Mouse (Mus musculus) hindbrain, embryonic 11.5 days (tissue): ENCODE measurements around the gene Muc1. TPM values are rescaled to one million over a fixed set of nuclear protein-coding genes. Genes with fewer than 3 reads are reported as not detected.

Source experiments
- ATAC-seq: fragments of 200-750 bp; cut with Nextera tagmentation; 2 replicates; pipeline ENCODE4 v1.8.0; 2017; ENCODE audit warnings: mild to moderate bottlenecking, moderate TSS enrichment, moderate library complexity; ENCODE audit not compliant: low FRiP score
- DNase-seq: peaks from one replicate; pipeline ENCODE4 v3.0.0-alpha.2; 2015; ENCODE audit warnings: low spot score
- H3K27ac ChIP-seq: fragments of 300-500 bp; sonication (generic); 2 replicates; pipeline ENCODE4 v1.5.1; 2014; ENCODE audit warnings: mild to moderate bottlenecking, low read depth, low read length
- H3K27me3 ChIP-seq: fragments of 300-500 bp; sonication (generic); 2 replicates; pipeline ENCODE4 v1.6.1; 2014; ENCODE audit warnings: mild to moderate bottlenecking, low read length, moderate library complexity, mixed read lengths; ENCODE audit not compliant: control insufficient read depth, insufficient read depth
- H3K36me3 ChIP-seq: fragments of 300-500 bp; sonication (generic); 2 replicates; pipeline ENCODE4 v1.6.1; 2014; ENCODE audit warnings: mild to moderate bottlenecking, low read length, moderate library complexity, mixed read lengths; ENCODE audit not compliant: control insufficient read depth, insufficient read depth
- H3K4me1 ChIP-seq: fragments of 300-500 bp; sonication (generic); replicated peaks from 2 replicates; pipeline ENCODE4 v1.6.1; 2014; ENCODE audit warnings: low read length, mixed read lengths; ENCODE audit not compliant: control insufficient read depth, insufficient read depth
- H3K4me2 ChIP-seq: fragments of 300-500 bp; sonication (generic); replicated peaks from 2 replicates; pipeline ENCODE4 v1.6.1; 2014; ENCODE audit warnings: mild to moderate bottlenecking, low read depth, low read length
- H3K4me3 ChIP-seq: fragments of 300-500 bp; sonication (generic); 2 replicates; pipeline ENCODE4 v1.5.1; 2014; ENCODE audit warnings: low read depth, low read length
- H3K9ac ChIP-seq: fragments of 300-500 bp; sonication (generic); 2 replicates; pipeline ENCODE4 v1.6.1; 2014; ENCODE audit warnings: low read depth, low read length
- H3K9me3 ChIP-seq: fragments of 300-500 bp; sonication (generic); 2 replicates; pipeline ENCODE4 v1.6.1; 2016; ENCODE audit warnings: low read length; ENCODE audit not compliant: control insufficient read depth
- WGBS: fragments of 180-500 bp; shearing (Covaris S2); extraction: QIAGEN DNeasy Blood & Tissue Kit; methylation state at CpG from one replicate; pipeline ENCODE4 v1.1.7; 2014; 5-methylcytosine and 5-hydroxymethylcytosine counted together
- microRNA counts: library from miRNA; unstranded; fragments of <30 nt; microRNA quantifications from one replicate; lab custom pipeline; 2015
- polyA plus RNA-seq: library from polyadenylated mRNA; unstranded; fragments of >200 nt; fragmentation: Nextera tagmentation; extraction: Ambion mirVana; gene quantifications from 2 replicates; pipeline ENCODE4 v1.2.1, GENCODE M21; 2014

Gene Muc1
- polyA plus RNA-seq, 1 experiment from 2014 or later: 1.4 TPM

DNA sequence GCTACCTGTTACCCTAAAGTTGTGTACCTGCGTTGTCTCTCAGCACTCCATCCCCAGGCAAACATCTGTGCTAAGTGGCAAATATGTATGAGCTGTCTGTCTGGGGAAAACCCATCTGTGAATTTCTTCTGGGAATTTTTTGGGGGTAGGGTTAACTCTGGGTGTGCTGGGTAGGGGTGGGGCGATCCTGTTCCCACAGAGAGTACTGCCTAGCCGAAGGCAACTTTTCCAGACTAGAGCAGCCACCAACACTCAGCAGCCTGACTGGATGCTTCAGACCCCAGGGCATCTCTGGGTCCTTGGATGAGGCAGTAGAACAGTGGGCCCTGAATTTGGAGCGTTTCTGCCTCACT lies 53.4 kb downstream of the Muc1 start:
- ATAC-seq: no peak
- no peaks in the 10 kb centered on the region for H3K9me3 ChIP-seq
- peaks cover 34% of the 10 kb centered on the region for H3K27me3 ChIP-seq
- H3K27ac ChIP-seq: no peak overlapping the region
- H3K9ac ChIP-seq: peak overlapping the region; percentile 45
- H3K4me1 ChIP-seq: peaks cover 13% of the 10 kb centered on the region
- H3K36me3 ChIP-seq: no peaks in the 10 kb centered on the region
- H3K4me3 ChIP-seq: no peak overlapping the region
- H3K4me2 ChIP-seq: no peak overlapping the region
- no peak for DNase-seq
- WGBS: 31% methylated on average over 4 of the region's 4 CpGs

MicroRNA genes within 50 kb of the gene (microRNA counts, 519-probe panel; counts per million panel counts)
- 5,230 counts per million, percentile 73 among the panel's probes with 10 or more counts for microRNA mmu-miR-92b (lab: Ali Mortazavi, UCI)

Other genes starting within 250 kb of the Muc1 start
- 28.7 and 35.4 TPM in 2 replicates for gene Rusc1, start 135.7 kb upstream of the Muc1 start, polyA plus RNA-seq
- 0.08 TPM in 1 of 2 replicates, not detected in the other for gene Gm43738, start 128.0 kb upstream of the Muc1 start, polyA plus RNA-seq
- gene Fdps, start 127.1 kb upstream of the Muc1 start, polyA plus RNA-seq: 390 and 392 TPM in 2 replicates
- 1.6 and 2.0 TPM in 2 replicates for gene Pklr, start 92.9 kb upstream of the Muc1 start, polyA plus RNA-seq
- gene Hcn3, start 68.9 kb upstream of the Muc1 start, polyA plus RNA-seq: 3.6 and 4.5 TPM in 2 replicates
- 27.6 and 30.6 TPM in 2 replicates for gene Clk2, start 64.3 kb upstream of the Muc1 start, polyA plus RNA-seq
- gene Scamp3, start 51.6 kb upstream of the Muc1 start, polyA plus RNA-seq: 85.9 and 90.4 TPM in 2 replicates
- 18.5 and 19.8 TPM in 2 replicates for gene Fam189b, start 45.9 kb upstream of the Muc1 start, polyA plus RNA-seq
- 43.7 and 47.3 TPM in 2 replicates for gene Gba, start 26.1 kb upstream of the Muc1 start, polyA plus RNA-seq
- gene Thbs3, start 13.9 kb upstream of the Muc1 start, polyA plus RNA-seq: 40.9 and 44.5 TPM in 2 replicates
- gene Mtx1, start 2.0 kb upstream of the Muc1 start, polyA plus RNA-seq: 180 and 181 TPM in 2 replicates
- 276 and 289 TPM in 2 replicates for gene Krtcap2, start 16.9 kb downstream of the Muc1 start, polyA plus RNA-seq
- gene Trim46, start 17.3 kb downstream of the Muc1 start, polyA plus RNA-seq: 9.5 and 9.7 TPM in 2 replicates
- gene Dpm3, start 30.3 kb downstream of the Muc1 start, polyA plus RNA-seq: 75.7 and 82.9 TPM in 2 replicates
- 35.9 and 37.5 TPM in 2 replicates for gene Slc50a1, start 41.5 kb downstream of the Muc1 start, polyA plus RNA-seq
- 14.0 and 16.4 TPM in 2 replicates for gene Efna1, start 52.1 kb downstream of the Muc1 start, polyA plus RNA-seq
- 13.8 TPM in 2 replicates for gene Efna3, start 93.9 kb downstream of the Muc1 start, polyA plus RNA-seq
- 18.9 and 20.6 TPM in 2 replicates for gene Efna4, start 109.0 kb downstream of the Muc1 start, polyA plus RNA-seq
- 17.8 TPM in 2 replicates for gene Adam15, start 120.9 kb downstream of the Muc1 start, polyA plus RNA-seq
- 0.14 and 0.27 TPM in 2 replicates for gene Dcst2, start 132.9 kb downstream of the Muc1 start, polyA plus RNA-seq
- gene Dcst1, start 136.2 kb downstream of the Muc1 start, polyA plus RNA-seq: 0.28 and 0.63 TPM in 2 replicates
- 0.47 and 1.2 TPM in 2 replicates for gene Zbtb7b, start 165.7 kb downstream of the Muc1 start, polyA plus RNA-seq
- gene Lenep, start 173.7 kb downstream of the Muc1 start, polyA plus RNA-seq: 0.22 and 0.95 TPM in 2 replicates
- gene Flad1, start 182.8 kb downstream of the Muc1 start, polyA plus RNA-seq: 26.2 and 26.5 TPM in 2 replicates
- gene Cks1b, start 189.3 kb downstream of the Muc1 start, polyA plus RNA-seq: 411 and 414 TPM in 2 replicates
- 32.2 and 37.0 TPM in 2 replicates for gene Shc1, start 189.4 kb downstream of the Muc1 start, polyA plus RNA-seq
- gene Pygo2, start 201.2 kb downstream of the Muc1 start, polyA plus RNA-seq: 45.0 and 54.5 TPM in 2 replicates
- 8.6 and 10.7 TPM in 2 replicates for gene Pbxip1, start 207.6 kb downstream of the Muc1 start, polyA plus RNA-seq
- gene Pmvk, start 225.5 kb downstream of the Muc1 start, polyA plus RNA-seq: 72.2 and 79.6 TPM in 2 replicates